10 mouse cellular contexts compared by ENCODE assay signal in genomic region chr1:53032550-53032949, GRCm38 (mm10). TPM values are rescaled to one million over a fixed set of nuclear protein-coding genes. Genes with fewer than 3 reads are reported as not detected.
DNase-seq lines count a peak whose midpoint lies in the region; ATAC-seq and TF ChIP-seq lines count a peak whose summit lies in the region.
"Had no signal": no experiment of that assay in that cellular context is flagged by ENCODE, and none has a peak within 500 bp of the region (broad histone marks: within the 10 kb centered on the region; RNA-seq: fewer than 3 reads in every experiment).

No protein-coding gene starts in this region.

- no peaks in the 10 kb centered on the region for H3K9me3 ChIP-seq in liver, postnatal 0 days (ENCODE audit: low read length)
- no peaks in the 10 kb centered on the region for H3K9me3 ChIP-seq in liver, embryonic 11.5 days (ENCODE audit: control insufficient read depth, low read length)
- H3K9me3 ChIP-seq in midbrain, postnatal 0 days (ENCODE audit: low read length) = no peaks in the 10 kb centered on the region

- H3K4me2 ChIP-seq in liver, postnatal 0 days (ENCODE audit: low read depth, low read length) = no peak overlapping the region
- H3K4me2 ChIP-seq in liver, embryonic 11.5 days = no peak overlapping the region
- no peak overlapping the region for H3K4me2 ChIP-seq in midbrain, postnatal 0 days (ENCODE audit: low read depth, low read length, poor library complexity, severe bottlenecking)

- H3K27me3 ChIP-seq in liver, postnatal 0 days (ENCODE audit: insufficient read depth, low read length) = no peaks in the 10 kb centered on the region
- H3K27me3 ChIP-seq in liver, embryonic 11.5 days (replicated peaks; ENCODE audit: control insufficient read depth, insufficient read depth, low read length) = no peaks in the 10 kb centered on the region
- no peaks in the 10 kb centered on the region for H3K27me3 ChIP-seq in midbrain, postnatal 0 days (ENCODE audit: insufficient read depth, low read length)

- TF ChIP-seq CTCF in liver, postnatal 0 days (IDR thresholded peaks at IDR 0.05; ENCODE audit: low read depth) = peak; percentile 16; the same call in 1 of the 2 replicates
- peak; percentile 72 for TF ChIP-seq CTCF in midbrain, postnatal 0 days (IDR thresholded peaks at IDR 0.05)

- no peak overlapping the region for H3K9ac ChIP-seq in liver, postnatal 0 days (replicated peaks)
- H3K9ac ChIP-seq in liver, embryonic 11.5 days (ENCODE audit: low read depth, low read length) = no peak overlapping the region
- H3K9ac ChIP-seq in midbrain, postnatal 0 days (replicated peaks; ENCODE audit: low read length, poor library complexity, severe bottlenecking) = no peak overlapping the region

- ATAC-seq in liver, postnatal 0 days = no peak
- ATAC-seq in liver, embryonic 11.5 days (replicated peaks; ENCODE audit: low FRiP score) = no peak
- ATAC-seq in midbrain, postnatal 0 days (ENCODE audit: low FRiP score) = no peak

- TF ChIP-seq EP300 in liver, postnatal 0 days (IDR thresholded peaks at IDR 0.05; ENCODE audit: low read depth) = no peak

- DNase-seq in frontal cortex, adult 2 months (ENCODE audit: extremely low spot score in 1 of 2, low spot score in 1 of 2) = peak; percentile 21 to 86
- DNase-seq in frontal cortex, postnatal 25 days (ENCODE audit: low spot score in 2 of 2) = no peak
- no peak for DNase-seq in liver, postnatal 0 days
- DNase-seq in liver, embryonic 11.5 days (ENCODE audit: low spot score) = no peak
- DNase-seq in ZHBTc4 (ENCODE audit: low read depth, low spot score) = peak; percentile 55
- peak; percentile 72 for DNase-seq in midbrain, postnatal 0 days (ENCODE audit: low spot score)
- DNase-seq in spleen, postnatal 36 days (ENCODE audit: low spot score in 2 of 2) = no peak
- DNase-seq in spleen, postnatal 14 days (ENCODE audit: low spot score in 2 of 2) = no peak
- DNase-seq: adrenal gland, adult 8-10 months; heart, adult 11 months had no signal

- H3K27ac ChIP-seq in liver, postnatal 0 days (ENCODE audit: low read depth) = no peak overlapping the region
- H3K27ac ChIP-seq in liver, embryonic 11.5 days (ENCODE audit: low read depth, low read length) = no peak overlapping the region
- H3K27ac ChIP-seq in midbrain, postnatal 0 days (ENCODE audit: low read depth, low read length) = no peak overlapping the region

- no peak overlapping the region for H3K4me3 ChIP-seq in liver, postnatal 0 days (ENCODE audit: low read depth, low read length)
- no peak overlapping the region for H3K4me3 ChIP-seq in liver, embryonic 11.5 days (ENCODE audit: low read depth, low read length)
- H3K4me3 ChIP-seq in midbrain, postnatal 0 days (ENCODE audit: low read depth, low read length) = no peak overlapping the region

- no peaks in the 10 kb centered on the region for H3K36me3 ChIP-seq in liver, postnatal 0 days (replicated peaks; ENCODE audit: insufficient read depth, low read length)
- no peaks in the 10 kb centered on the region for H3K36me3 ChIP-seq in liver, embryonic 11.5 days (ENCODE audit: control insufficient read depth, insufficient read depth, low read length)
- no peaks in the 10 kb centered on the region for H3K36me3 ChIP-seq in midbrain, postnatal 0 days (ENCODE audit: insufficient read depth, low read length)

- H3K4me1 ChIP-seq in liver, postnatal 0 days (ENCODE audit: insufficient read depth) = no peaks in the 10 kb centered on the region
- H3K4me1 ChIP-seq in liver, embryonic 11.5 days (replicated peaks; ENCODE audit: control insufficient read depth, insufficient read depth, low read length) = no peaks in the 10 kb centered on the region
- no peaks in the 10 kb centered on the region for H3K4me1 ChIP-seq in midbrain, postnatal 0 days (ENCODE audit: insufficient read depth, low read length)

RNA-seq across cellular contexts. Expression of gene 1700019D03Rik, which starts 12.6 kb away (rescaled TPM):
- 10.4 and 15.2 TPM in 2 replicates for polyA plus RNA-seq in frontal cortex, adult 2 months (2012; rRNA removed)
- 1.4 TPM in 2 replicates for polyA plus RNA-seq in liver, postnatal 0 days (2015; fragmentation: Nextera tagmentation; extraction: Ambion mirVana)
- polyA plus RNA-seq in liver, embryonic 11.5 days (2014; fragmentation: Nextera tagmentation; extraction: Ambion mirVana) = 8.4 and 11.3 TPM in 2 replicates
- total RNA-seq in midbrain, postnatal 0 days (2014; rRNA removed) = 2.6 and 5.0 TPM in 2 replicates
- 5.5 and 6.1 TPM in 2 replicates for polyA plus RNA-seq in midbrain, postnatal 0 days (2015; fragmentation: Nextera tagmentation; extraction: Ambion mirVana)

RNA-seq across cellular contexts. Expression of gene Mstn, which starts 28.9 kb away (rescaled TPM):
- 0.11 and 0.34 TPM in 2 replicates for polyA plus RNA-seq in frontal cortex, adult 2 months (2012; rRNA removed)
- 0.04 and 0.19 TPM in 2 replicates for polyA plus RNA-seq in liver, postnatal 0 days (2015; fragmentation: Nextera tagmentation; extraction: Ambion mirVana)
- polyA plus RNA-seq in liver, embryonic 11.5 days (2014; fragmentation: Nextera tagmentation; extraction: Ambion mirVana) = 0.60 and 1.0 TPM in 2 replicates
- total RNA-seq in midbrain, postnatal 0 days (2014; rRNA removed) = 0.55 TPM in 1 of 2 replicates, not detected in the other
- polyA plus RNA-seq in midbrain, postnatal 0 days (2015; fragmentation: Nextera tagmentation; extraction: Ambion mirVana) = 0.43 and 0.47 TPM in 2 replicates

Comparison
In these comparisons a context has a peak if more than half of its experiments do, and no peak if none do; other contexts are left out.
1. DNase-seq: peak in frontal cortex, adult 2 months (2 of 2), ZHBTc4 (single experiment) and midbrain, postnatal 0 days (single experiment); none in frontal cortex, postnatal 25 days (0 of 2), liver, postnatal 0 days (single experiment), liver, embryonic 11.5 days (single experiment), spleen, postnatal 36 days (0 of 2) and spleen, postnatal 14 days (0 of 2).